In the genomic region with DNA sequence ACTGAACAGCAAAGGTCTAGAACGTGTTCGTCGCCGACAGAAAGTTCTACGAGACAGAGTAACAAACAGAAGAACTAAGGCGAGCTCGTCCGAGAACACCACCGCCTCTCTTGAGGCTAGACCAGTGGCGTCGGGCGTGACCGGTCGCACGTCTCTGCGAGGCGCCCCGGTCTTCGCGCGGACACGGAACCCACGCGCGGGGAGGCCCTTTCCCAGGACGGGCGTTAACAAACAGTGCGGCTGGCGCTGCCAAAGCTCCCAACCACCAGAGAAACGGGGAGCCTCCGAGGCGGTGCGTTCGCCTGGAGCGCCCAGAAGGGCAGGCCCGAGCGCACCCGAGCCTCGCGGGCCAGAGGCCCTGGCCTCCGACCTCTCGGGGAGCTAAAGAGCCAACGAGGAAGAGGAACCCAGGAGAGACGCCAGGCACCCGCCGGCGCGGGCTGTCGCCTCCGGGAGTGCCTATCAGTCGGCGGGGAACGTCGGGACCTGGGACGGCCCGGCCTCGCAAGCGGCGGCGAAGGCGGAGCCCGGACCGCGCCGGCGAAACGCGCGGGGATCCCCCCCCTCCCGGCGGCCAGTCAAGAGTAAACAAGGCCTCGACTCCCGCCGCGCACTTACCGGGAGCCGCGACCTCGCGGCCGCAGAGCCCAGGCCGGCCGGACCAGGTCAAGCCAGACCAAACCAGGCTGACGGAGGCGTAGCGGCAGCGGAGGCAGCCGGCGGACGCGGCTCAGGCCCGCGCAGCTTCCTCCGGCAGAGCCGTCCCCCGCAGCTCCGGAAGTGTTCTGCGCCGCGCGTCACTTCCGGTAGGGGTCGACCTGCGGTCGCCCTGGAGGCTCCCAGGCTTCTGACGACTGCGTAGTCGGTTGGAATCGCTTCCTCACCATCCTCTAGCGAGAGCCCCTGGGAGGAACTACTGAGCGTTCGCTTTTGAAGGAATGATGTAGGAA, we compare ENCODE assay signal across 8 mouse cellular contexts. TPM values are rescaled to one million over a fixed set of nuclear protein-coding genes. Genes with fewer than 3 reads are reported as not detected.
DNase-seq lines count a peak whose midpoint lies in the region; ATAC-seq lines count a peak whose summit lies in the region.

Arih2 (minus strand) TSS at position 776 of the 950 bp plus-strand sequence.

- peaks cover 25% of the 10 kb centered on the region for H3K4me1 ChIP-seq in hindbrain, embryonic 13.5 days (replicated peaks)

- no peaks in the 10 kb centered on the region for H3K27me3 ChIP-seq in hindbrain, embryonic 13.5 days

- peak within 1 kb of the TSS; percentile 100 for H3K4me3 ChIP-seq in hindbrain, embryonic 13.5 days

- H3K9me3 ChIP-seq in hindbrain, embryonic 13.5 days, result no peaks in the 10 kb centered on the region

- under 1% methylated on average over 97 of the region's 112 CpGs for WGBS in hindbrain, embryonic 13.5 days

- peak within 1 kb of the TSS; percentile 96 for H3K9ac ChIP-seq in hindbrain, embryonic 13.5 days

- peak; percentile 99 for ATAC-seq in hindbrain, embryonic 13.5 days (ENCODE audit: low FRiP score)

- DNase-seq in NIH3T3 (ENCODE audit: low read depth), result peak; percentile 93
- peak; percentile 96 for DNase-seq in cerebellum, postnatal 10 days
- peak; percentile 82 to 84 for DNase-seq in frontal cortex, postnatal 14 days (ENCODE audit: low spot score in 2 of 2)
- DNase-seq in layer of hippocampus, postnatal 25 days (ENCODE audit: extremely low spot score in 1 of 2, low spot score in 1 of 2), result peak; percentile 78 to 92
- DNase-seq in lung, postnatal 25 days (ENCODE audit: low spot score), result peak; percentile 94
- DNase-seq in retina, embryonic 14.5 days (ENCODE audit: low spot score), result peak; percentile 93
- peak; percentile 93 for DNase-seq in thymus, postnatal 4 days

- H3K4me2 ChIP-seq in hindbrain, embryonic 13.5 days, result peak within 1 kb of the TSS; percentile 94

- 0 out of 2 replicates have a peak, but pooled peaks cover 3% of the 10 kb centered on the region for H3K36me3 ChIP-seq in hindbrain, embryonic 13.5 days

- H3K27ac ChIP-seq in hindbrain, embryonic 13.5 days, result peak within 1 kb of the TSS; percentile 88

RNA-seq across cellular contexts. Expression of gene Arih2, which starts in this region (rescaled TPM):
- 47.3 and 52.9 TPM in 2 replicates for polyA plus RNA-seq in hindbrain, embryonic 13.5 days (2015; fragmentation: Nextera tagmentation; extraction: Ambion mirVana)
- total RNA-seq in layer of hippocampus, postnatal 25 days (2021), result 10 to 100 TPM; 49.3 to 53.9 TPM

Comparison
In these comparisons a context has a peak if more than half of its experiments do, and no peak if none do; other contexts are left out.
1. Peak in every context shown above with its lines: DNase-seq, ATAC-seq, H3K4me3 ChIP-seq and H3K27ac ChIP-seq.